Mouse (Mus musculus): ENCODE measurements around the gene Glmp. TPM values are rescaled to one million over a fixed set of nuclear protein-coding genes. Genes with fewer than 3 reads are reported as not detected.
"Not testable (repeated sequence)": the region's sequence is repeated elsewhere in the genome, so short reads cannot be mapped to it uniquely, and the experiment has no call there.

Glmp gene
- polyA plus RNA-seq, 1 experiment: 166 TPM

DNA sequence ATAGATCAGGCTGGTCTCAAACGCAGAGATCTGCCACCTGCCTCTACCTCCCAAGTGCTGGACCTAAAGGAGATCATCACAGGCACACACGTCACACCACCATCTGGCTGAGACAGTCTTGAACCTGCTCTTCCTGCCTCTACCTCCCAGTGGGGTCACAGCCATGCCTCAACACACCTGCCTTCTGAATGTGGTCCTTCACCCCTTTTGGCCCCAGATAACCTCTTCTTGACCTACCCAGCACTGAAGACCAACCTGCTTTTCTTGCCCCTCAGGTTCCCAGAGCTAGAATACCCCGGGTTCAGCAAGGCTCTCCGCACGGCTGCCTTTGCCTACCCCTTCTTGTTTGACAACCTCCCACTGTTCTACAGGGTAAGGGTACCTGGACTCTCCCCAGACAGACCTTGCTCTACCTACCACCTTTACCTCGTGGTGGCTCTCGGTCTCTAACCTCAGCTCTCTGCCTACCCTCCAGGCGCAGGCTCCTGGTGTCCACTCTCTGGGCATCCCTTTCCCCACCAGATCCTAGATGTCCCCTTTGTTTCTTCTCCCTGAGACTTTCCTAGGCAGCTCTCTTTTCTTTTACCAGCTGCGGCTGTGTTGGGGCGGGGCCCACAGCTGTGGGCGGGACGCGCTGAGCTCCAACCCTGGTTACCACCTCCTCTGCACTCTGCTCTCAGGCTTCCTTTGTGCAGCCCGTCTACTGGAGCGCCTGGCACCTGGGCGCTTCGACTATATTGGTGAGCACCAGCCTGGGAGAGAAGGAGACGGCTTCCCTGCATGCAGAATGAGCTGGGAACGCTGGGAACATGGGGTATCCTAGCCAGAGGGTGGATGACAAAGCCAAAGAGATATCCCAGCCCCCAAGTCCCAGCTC lies 51.2 kb downstream of the Glmp start:
- DNase-seq (ENCODE audit: low spot score): not testable (repeated sequence)

GRCm38 (mm10) chr3:88376644-88377043 lies 51.8 kb downstream of the Glmp start:
- not testable (repeated sequence) for DNase-seq (ENCODE audit: low spot score)

DNA sequence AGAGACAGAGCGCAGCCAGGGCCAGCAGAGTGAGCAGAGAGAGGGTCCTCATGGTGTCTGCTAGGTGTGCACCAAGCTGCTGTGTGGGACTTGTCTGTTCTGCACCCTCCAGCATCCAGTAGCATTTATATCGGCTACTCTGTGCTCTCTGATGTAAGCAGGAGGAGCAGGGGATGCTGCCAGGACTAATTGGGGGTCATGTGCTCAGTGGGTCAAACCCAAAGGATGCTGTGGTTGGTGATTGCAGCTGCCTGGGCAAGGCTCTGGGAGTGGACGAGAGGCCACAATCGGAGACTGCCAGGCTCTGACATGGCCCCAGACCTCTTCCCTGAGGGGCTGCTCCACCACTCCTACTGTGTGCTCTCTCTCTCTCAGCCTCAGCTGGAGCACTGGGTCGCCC lies 53.8 kb downstream of the Glmp start, which contains the start of gene Bglap2:
Gene Bglap2 (minus strand): TSS at position 101 of the 400 bp plus-strand sequence.
- not testable (repeated sequence) for DNase-seq (ENCODE audit: low spot score)

Other genes starting within 250 kb of the Glmp start
- gene Ttc24, start 246.7 kb upstream of the Glmp start, polyA plus RNA-seq (2012; rRNA removed): not detected in 2 replicates
- gene Iqgap3, start 243.1 kb upstream of the Glmp start, polyA plus RNA-seq (2012; rRNA removed): 2.0 and 2.6 TPM in 2 replicates
- 34.6 and 51.0 TPM in 2 replicates for gene Mef2d, start 182.7 kb upstream of the Glmp start, polyA plus RNA-seq (2012; rRNA removed)
- 3.9 and 4.8 TPM in 2 replicates for gene Rhbg, start 70.3 kb upstream of the Glmp start, polyA plus RNA-seq (2012; rRNA removed)
- 0.15 and 0.34 TPM in 2 replicates for gene Gm38392, start 37.8 kb upstream of the Glmp start, polyA plus RNA-seq (2012; rRNA removed)
- 7.4 and 7.9 TPM in 2 replicates for gene Tsacc, start 28.0 kb upstream of the Glmp start, polyA plus RNA-seq (2012; rRNA removed)
- gene Cct3, start 27.9 kb upstream of the Glmp start, polyA plus RNA-seq (2012; rRNA removed): 142 and 168 TPM in 2 replicates
- 31.3 and 38.1 TPM in 2 replicates for gene Tmem79, start 11.1 kb downstream of the Glmp start, polyA plus RNA-seq (2012; rRNA removed)
- gene Smg5, start 11.2 kb downstream of the Glmp start, polyA plus RNA-seq (2012; rRNA removed): 56.7 and 58.4 TPM in 2 replicates
- gene Paqr6, start 39.6 kb downstream of the Glmp start, polyA plus RNA-seq (2012; rRNA removed): 47.1 and 70.4 TPM in 2 replicates
- gene Bglap3, start 47.7 kb downstream of the Glmp start, polyA plus RNA-seq (2012; rRNA removed): 1.9 and 2.7 TPM in 2 replicates
- 21.5 and 24.7 TPM in 2 replicates for gene Bglap2, start 53.7 kb downstream of the Glmp start, polyA plus RNA-seq (2012; rRNA removed)
- 0.27 and 0.89 TPM in 2 replicates for gene Bglap, start 59.4 kb downstream of the Glmp start, polyA plus RNA-seq (2012; rRNA removed)
- 25.4 and 27.2 TPM in 2 replicates for gene Pmf1, start 85.3 kb downstream of the Glmp start, polyA plus RNA-seq (2012; rRNA removed)
- gene Slc25a44, start 100.1 kb downstream of the Glmp start, polyA plus RNA-seq (2012; rRNA removed): 18.7 and 19.8 TPM in 2 replicates
- gene Sema4a, start 136.2 kb downstream of the Glmp start, polyA plus RNA-seq (2012; rRNA removed): 63.2 and 63.3 TPM in 2 replicates
- 171 and 182 TPM in 2 replicates for gene Lmna, start 184.9 kb downstream of the Glmp start, polyA plus RNA-seq (2012; rRNA removed)
- 1.7 and 1.8 TPM in 2 replicates for gene Mex3a, start 207.4 kb downstream of the Glmp start, polyA plus RNA-seq (2012; rRNA removed)
- gene Rab25, start 223.3 kb downstream of the Glmp start, polyA plus RNA-seq (2012; rRNA removed): 135 and 174 TPM in 2 replicates
- 124 and 134 TPM in 2 replicates for gene Lamtor2, start 228.1 kb downstream of the Glmp start, polyA plus RNA-seq (2012; rRNA removed)
- gene Ubqln4, start 228.7 kb downstream of the Glmp start, polyA plus RNA-seq (2012; rRNA removed): 36.9 and 38.6 TPM in 2 replicates

Measured in urinary bladder, adult 2 months (tissue).